Mouse (Mus musculus): ENCODE results near the gene Cnr1. TPM values are rescaled to one million over a fixed set of nuclear protein-coding genes. Genes with fewer than 3 reads are reported as not detected.
A peak's percentile ranks its signal among the peaks of the same experiment; 100 is the strongest.

The Cnr1 gene
- polyA plus RNA-seq, 1 experiment: 0.48 TPM

- no peaks in the 10 kb centered on the region for H3K4me1 ChIP-seq (ENCODE audit: control insufficient read depth, insufficient read depth, insufficient read length, low read length)
- H3K4me3 ChIP-seq (ENCODE audit: insufficient read depth, low read depth, low read length): peak overlapping the region; percentile 48
- no peak overlapping the region for H3K27ac ChIP-seq (replicated peaks; ENCODE audit: low read depth, low read length)
These were observed 596 bp upstream of the Cnr1 start for GRCm38 (mm10) chr4:33923761-33924233.

DNA sequence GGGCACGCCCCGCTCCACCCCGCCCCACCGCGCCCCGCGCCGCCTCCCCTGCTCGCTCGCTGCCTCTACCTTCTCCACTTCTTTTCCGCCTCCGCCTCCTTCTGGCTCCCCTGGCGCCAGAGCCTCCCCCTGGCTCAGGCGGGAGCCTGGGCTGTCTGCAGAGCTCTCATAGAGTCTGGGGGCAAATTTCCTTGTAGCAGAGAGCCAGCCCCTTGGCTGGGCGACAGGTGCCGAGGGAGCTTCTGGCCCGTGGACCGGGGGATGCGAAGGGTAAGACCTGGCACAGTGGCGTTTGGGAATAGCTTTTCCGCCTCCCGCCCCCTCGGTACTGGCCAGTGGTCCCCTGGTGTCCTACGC is 474 bp downstream of the Cnr1 start:
- Histone ChIP-seq H3K4me1 (ENCODE audit: control insufficient read depth, insufficient read depth, insufficient read length, low read length) (no peaks in the 10 kb centered on the region), H3K27ac (replicated peaks; ENCODE audit: low read depth, low read length) (no peak overlapping the region), H3K4me3 (ENCODE audit: insufficient read depth, low read depth, low read length) (peak overlapping the region; percentile 48)

- Histone ChIP-seq H3K27ac (replicated peaks; ENCODE audit: low read depth, low read length) (no peak overlapping the region), H3K4me3 (ENCODE audit: insufficient read depth, low read depth, low read length) (no peak overlapping the region), H3K4me1 (ENCODE audit: control insufficient read depth, insufficient read depth, insufficient read length, low read length) (no peaks in the 10 kb centered on the region)
These were observed 1.1 kb downstream of the Cnr1 start for GRCm38 (mm10) chr4:33925489-33925888.

GRCm38 (mm10) chr4:33926010-33926409 is 1.6 kb downstream of the Cnr1 start:
- no peak overlapping the region for H3K4me3 ChIP-seq (ENCODE audit: insufficient read depth, low read depth, low read length)
- no peak overlapping the region for H3K27ac ChIP-seq (replicated peaks; ENCODE audit: low read depth, low read length)
- no peaks in the 10 kb centered on the region for H3K4me1 ChIP-seq (ENCODE audit: control insufficient read depth, insufficient read depth, insufficient read length, low read length)

GRCm38 (mm10) chr4:33926730-33927263 is 2.4 kb downstream of the Cnr1 start:
- Histone ChIP-seq H3K4me1 (ENCODE audit: control insufficient read depth, insufficient read depth, insufficient read length, low read length) (no peaks in the 10 kb centered on the region), H3K27ac (replicated peaks; ENCODE audit: low read depth, low read length) (no peak overlapping the region), H3K4me3 (ENCODE audit: insufficient read depth, low read depth, low read length) (no peak overlapping the region)

- no peak overlapping the region for H3K27ac ChIP-seq (replicated peaks; ENCODE audit: low read depth, low read length)
- no peaks in the 10 kb centered on the region for H3K4me1 ChIP-seq (ENCODE audit: control insufficient read depth, insufficient read depth, insufficient read length, low read length)
- H3K4me3 ChIP-seq (ENCODE audit: insufficient read depth, low read depth, low read length): no peak overlapping the region
These were observed 3.3 kb downstream of the Cnr1 start for GRCm38 (mm10) chr4:33927644-33928043.

DNA sequence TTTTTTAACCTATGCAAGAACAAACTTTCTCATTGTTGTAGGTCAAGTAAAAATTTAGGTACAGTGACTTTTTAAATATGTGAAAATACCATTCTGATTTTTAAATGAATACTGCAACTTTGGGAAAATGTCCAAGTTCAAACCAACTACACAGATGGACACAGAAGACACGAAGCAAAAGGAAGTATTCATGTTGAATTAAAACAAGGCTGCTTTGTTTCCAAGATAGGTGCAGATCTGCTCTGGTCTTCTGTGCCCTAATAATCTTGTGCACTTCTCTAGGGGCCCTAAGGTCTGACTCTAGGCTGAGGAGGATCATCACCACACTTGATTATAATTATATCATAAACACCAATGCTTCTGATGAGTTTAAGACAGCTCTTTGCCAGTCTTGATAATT is 4.1 kb downstream of the Cnr1 start:
- H3K4me3 ChIP-seq (ENCODE audit: insufficient read depth, low read depth, low read length): no peak overlapping the region
- H3K27ac ChIP-seq (replicated peaks; ENCODE audit: low read depth, low read length): no peak overlapping the region
- H3K4me1 ChIP-seq (ENCODE audit: control insufficient read depth, insufficient read depth, insufficient read length, low read length): no peaks in the 10 kb centered on the region

- no peaks in the 10 kb centered on the region for H3K4me1 ChIP-seq (ENCODE audit: control insufficient read depth, insufficient read depth, insufficient read length, low read length)
- H3K27ac ChIP-seq (replicated peaks; ENCODE audit: low read depth, low read length): no peak overlapping the region
- H3K4me3 ChIP-seq (ENCODE audit: insufficient read depth, low read depth, low read length): no peak overlapping the region
These were observed 7.0 kb downstream of the Cnr1 start for GRCm38 (mm10) chr4:33931347-33931746.

DNA sequence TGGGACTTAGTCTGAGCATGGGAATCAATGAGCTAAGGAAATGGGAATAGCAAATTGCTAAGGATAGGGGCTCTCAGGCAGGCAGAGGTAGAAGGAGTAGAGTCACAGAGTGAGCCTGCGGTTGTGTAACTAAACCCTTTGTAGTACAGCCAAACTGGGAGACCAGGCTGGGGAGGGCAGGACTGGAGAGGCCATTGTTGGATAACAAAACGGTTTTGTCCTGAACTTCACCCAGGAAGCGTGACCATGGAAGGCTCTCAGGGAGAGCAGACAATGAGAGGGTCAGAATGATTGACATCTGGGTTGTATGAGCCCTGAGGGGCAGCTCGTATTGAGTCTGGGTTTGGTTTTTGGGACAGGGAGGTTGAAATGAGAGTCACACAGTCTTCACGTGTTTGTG is 17.2 kb downstream of the Cnr1 start:
- no peaks in the 10 kb centered on the region for H3K4me1 ChIP-seq (ENCODE audit: control insufficient read depth, insufficient read depth, insufficient read length, low read length)
- no peak overlapping the region for H3K27ac ChIP-seq (replicated peaks; ENCODE audit: low read depth, low read length)
- no peak overlapping the region for H3K4me3 ChIP-seq (ENCODE audit: insufficient read depth, low read depth, low read length)

DNA sequence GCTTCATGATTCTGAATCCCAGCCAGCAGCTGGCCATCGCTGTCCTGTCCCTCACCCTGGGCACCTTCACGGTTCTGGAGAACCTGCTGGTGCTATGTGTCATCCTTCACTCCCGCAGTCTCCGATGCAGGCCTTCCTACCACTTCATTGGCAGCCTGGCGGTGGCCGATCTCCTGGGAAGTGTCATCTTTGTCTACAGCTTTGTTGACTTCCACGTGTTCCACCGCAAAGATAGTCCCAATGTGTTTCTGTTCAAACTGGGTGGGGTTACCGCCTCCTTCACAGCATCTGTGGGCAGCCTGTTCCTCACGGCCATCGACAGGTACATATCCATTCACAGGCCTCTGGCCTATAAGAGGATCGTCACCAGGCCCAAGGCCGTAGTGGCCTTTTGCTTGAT is 19.5 kb downstream of the Cnr1 start:
- Histone ChIP-seq H3K4me1 (ENCODE audit: control insufficient read depth, insufficient read depth, insufficient read length, low read length) (no peaks in the 10 kb centered on the region), H3K4me3 (ENCODE audit: insufficient read depth, low read depth, low read length) (no peak overlapping the region), H3K27ac (replicated peaks; ENCODE audit: low read depth, low read length) (no peak overlapping the region)

DNA sequence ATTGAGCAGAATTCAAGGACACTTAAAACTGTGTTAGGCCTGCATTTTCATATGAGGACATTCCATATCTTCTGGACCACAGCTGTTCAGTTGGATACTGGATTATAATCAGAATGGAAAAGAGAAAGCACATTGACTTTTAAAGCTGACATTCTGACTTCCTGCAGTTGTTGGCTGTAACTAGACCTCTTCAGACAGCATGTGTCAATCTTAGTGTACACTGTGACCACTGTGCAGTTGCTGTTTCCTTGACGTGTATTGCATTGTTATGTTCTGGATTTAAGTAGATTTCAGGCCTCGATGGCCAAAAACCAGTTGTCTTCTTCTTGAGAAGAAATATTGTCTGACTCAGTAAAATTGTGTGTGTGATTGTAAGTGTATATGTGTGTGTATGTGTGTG is 21.3 kb downstream of the Cnr1 start:
- H3K4me1 ChIP-seq (ENCODE audit: control insufficient read depth, insufficient read depth, insufficient read length, low read length): no peaks in the 10 kb centered on the region
- H3K4me3 ChIP-seq (ENCODE audit: insufficient read depth, low read depth, low read length): no peak overlapping the region
- H3K27ac ChIP-seq (replicated peaks; ENCODE audit: low read depth, low read length): no peak overlapping the region

- no peak overlapping the region for H3K4me3 ChIP-seq (ENCODE audit: insufficient read depth, low read depth, low read length)
- no peak overlapping the region for H3K27ac ChIP-seq (replicated peaks; ENCODE audit: low read depth, low read length)
- no peaks in the 10 kb centered on the region for H3K4me1 ChIP-seq (ENCODE audit: control insufficient read depth, insufficient read depth, insufficient read length, low read length)
These were observed 23.2 kb downstream of the Cnr1 start for GRCm38 (mm10) chr4:33947584-33947983.

GRCm38 (mm10) chr4:33957398-33957797 is 33.0 kb downstream of the Cnr1 start:
- Histone ChIP-seq H3K4me1 (ENCODE audit: control insufficient read depth, insufficient read depth, insufficient read length, low read length) (no peaks in the 10 kb centered on the region), H3K4me3 (ENCODE audit: insufficient read depth, low read depth, low read length) (no peak overlapping the region), H3K27ac (replicated peaks; ENCODE audit: low read depth, low read length) (no peak overlapping the region)

DNA sequence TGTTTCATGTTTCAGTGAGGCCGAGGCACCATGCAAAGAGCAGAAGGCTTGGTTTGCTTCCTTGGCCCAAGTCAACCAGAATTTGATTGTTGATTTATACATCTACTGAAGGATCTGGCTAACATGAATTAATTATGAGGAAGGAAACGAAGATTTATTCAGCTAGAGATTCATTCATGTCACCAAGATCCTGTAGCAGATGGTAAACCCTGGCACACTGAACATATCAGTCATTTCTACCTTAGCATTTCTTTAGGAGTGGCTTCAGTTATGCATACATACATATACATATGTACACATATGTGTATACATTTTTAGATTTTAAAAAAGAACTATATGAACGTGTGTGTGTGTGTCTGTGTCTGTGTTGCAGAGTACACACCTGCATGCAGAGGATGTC is 34.1 kb downstream of the Cnr1 start:
- H3K27ac ChIP-seq (replicated peaks; ENCODE audit: low read depth, low read length): no peak overlapping the region
- H3K4me1 ChIP-seq (ENCODE audit: control insufficient read depth, insufficient read depth, insufficient read length, low read length): no peaks in the 10 kb centered on the region
- H3K4me3 ChIP-seq (ENCODE audit: insufficient read depth, low read depth, low read length): no peak overlapping the region

GRCm38 (mm10) chr4:33959841-33960240 is 35.4 kb downstream of the Cnr1 start:
- no peaks in the 10 kb centered on the region for H3K4me1 ChIP-seq (ENCODE audit: control insufficient read depth, insufficient read depth, insufficient read length, low read length)
- no peak overlapping the region for H3K4me3 ChIP-seq (ENCODE audit: insufficient read depth, low read depth, low read length)
- no peak overlapping the region for H3K27ac ChIP-seq (replicated peaks; ENCODE audit: low read depth, low read length)

DNA sequence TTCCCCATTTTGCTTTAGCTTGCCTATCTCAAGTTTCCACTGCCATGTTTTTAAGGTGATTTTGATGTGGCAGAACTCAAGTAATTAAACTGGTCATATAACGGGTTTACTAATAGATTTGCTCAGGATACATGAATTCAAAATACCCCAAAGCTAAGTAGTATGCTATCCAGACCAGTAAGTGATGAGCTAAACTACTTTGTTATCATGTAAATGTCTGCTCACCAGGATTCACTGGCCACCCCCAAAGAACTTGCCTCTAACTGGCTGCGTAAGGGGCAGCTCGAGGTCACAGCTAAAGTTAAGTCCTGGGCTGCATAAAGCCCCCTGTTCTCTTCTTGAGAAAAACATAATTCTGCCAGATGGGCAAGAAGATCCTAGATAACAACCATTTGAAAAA is 46.3 kb downstream of the Cnr1 start:
- Histone ChIP-seq H3K27ac (replicated peaks; ENCODE audit: low read depth, low read length) (no peak overlapping the region), H3K4me1 (ENCODE audit: control insufficient read depth, insufficient read depth, insufficient read length, low read length) (no peaks in the 10 kb centered on the region)

More for the DNA sequence above, 46.3 kb downstream of the Cnr1 start:
- H3K4me3 ChIP-seq (ENCODE audit: insufficient read depth, low read depth, low read length): no peak overlapping the region

Data from brown adipose tissue, adult 24 weeks (tissue).